Mouse (Mus musculus) hindbrain, embryonic 14.5 days (tissue): ENCODE results near the gene Mfng. TPM values are rescaled to one million over a fixed set of nuclear protein-coding genes. Genes with fewer than 3 reads are reported as not detected.

ENCODE experiments used
- ATAC-seq: fragments of 200-750 bp; cut with Nextera tagmentation; 2 replicates; pipeline ENCODE4 v1.8.0; 2017; ENCODE audit warnings: moderate number of reproducible peaks, mild to moderate bottlenecking, moderate TSS enrichment, moderate library complexity; ENCODE audit not compliant: low FRiP score
- DNase-seq: peaks from one replicate; pipeline ENCODE4 v3.0.0-alpha.2; 2015; ENCODE audit warnings: low spot score
- H3K27ac ChIP-seq: fragments of 300-500 bp; sonication (generic); 2 replicates; pipeline ENCODE4 v1.5.1; 2014; ENCODE audit warnings: mild to moderate bottlenecking, moderate library complexity
- H3K27me3 ChIP-seq: fragments of 300-500 bp; sonication (generic); 2 replicates; pipeline ENCODE4 v1.6.1; 2014; ENCODE audit warnings: mild to moderate bottlenecking, low read length, mixed read lengths; ENCODE audit not compliant: control insufficient read depth, insufficient read depth
- H3K36me3 ChIP-seq: fragments of 300-500 bp; sonication (generic); replicated peaks from 2 replicates; pipeline ENCODE4 v1.6.1; 2014; ENCODE audit not compliant: control insufficient read depth, insufficient read depth
- H3K4me1 ChIP-seq: fragments of 300-500 bp; sonication (generic); replicated peaks from 2 replicates; pipeline ENCODE4 v1.6.1; 2014; ENCODE audit warnings: antibody characterized with exemption, low read length, mixed read lengths; ENCODE audit not compliant: control insufficient read depth, insufficient read depth
- H3K4me2 ChIP-seq: fragments of 300-500 bp; sonication (generic); replicated peaks from 2 replicates; pipeline ENCODE4 v1.6.1; 2014; ENCODE audit warnings: mild to moderate bottlenecking, moderate library complexity
- H3K4me3 ChIP-seq: fragments of 300-500 bp; sonication (generic); replicated peaks from 2 replicates; pipeline ENCODE4 v1.5.1; 2014; ENCODE audit warnings: mild to moderate bottlenecking, low read length
- H3K9ac ChIP-seq: fragments of 300-500 bp; sonication (generic); 2 replicates; pipeline ENCODE4 v1.6.1; 2014
- H3K9me3 ChIP-seq: fragments of 300-500 bp; sonication (generic); 2 replicates; pipeline ENCODE4 v1.6.1; 2016; ENCODE audit warnings: low read length; ENCODE audit not compliant: control insufficient read depth
- WGBS: fragments of 180-500 bp; shearing (Covaris S2); extraction: QIAGEN DNeasy Blood & Tissue Kit; methylation state at CpG from one replicate; pipeline ENCODE4 v1.1.7; 2014; 5-methylcytosine and 5-hydroxymethylcytosine counted together
- polyA plus RNA-seq: library from polyadenylated mRNA; unstranded; fragments of >200 nt; fragmentation: Nextera tagmentation; extraction: Ambion mirVana; gene quantifications from 2 replicates; pipeline ENCODE4 v1.2.1, GENCODE M21; 2014

Gene Mfng
- polyA plus RNA-seq, 1 experiment from 2014 or later: 12.5 TPM

GRCm38 (mm10) chr15:78754144-78754543 lies 19.1 kb downstream of the Mfng start:
- H3K9me3 ChIP-seq: no peaks in the 10 kb centered on the region
- H3K36me3 ChIP-seq: no peaks in the 10 kb centered on the region
- no peak overlapping the region for H3K4me3 ChIP-seq
- H3K27me3 ChIP-seq: no peaks in the 10 kb centered on the region
- no peak for DNase-seq
- H3K9ac ChIP-seq: no peak overlapping the region
- no peak for ATAC-seq
- no peak overlapping the region for H3K4me2 ChIP-seq
- H3K27ac ChIP-seq: no peak overlapping the region
- WGBS: 79% methylated on average over 5 of the region's 5 CpGs
- H3K4me1 ChIP-seq: peaks cover 10% of the 10 kb centered on the region; the same call in 1 of the 2 replicates

- H3K4me2 ChIP-seq: no peak overlapping the region
- no peak overlapping the region for H3K9ac ChIP-seq
- no peak overlapping the region for H3K4me3 ChIP-seq
- no peaks in the 10 kb centered on the region for H3K9me3 ChIP-seq
- no peaks in the 10 kb centered on the region for H3K36me3 ChIP-seq
- peaks cover 10% of the 10 kb centered on the region; the same call in 1 of the 2 replicates for H3K4me1 ChIP-seq
- DNase-seq (no peak), ATAC-seq (no peak)
- H3K27ac ChIP-seq: no peak overlapping the region
- H3K27me3 ChIP-seq: no peaks in the 10 kb centered on the region
These were observed 20.3 kb downstream of the Mfng start for GRCm38 (mm10) chr15:78752991-78753390.

GRCm38 (mm10) chr15:78750608-78751350 lies 22.5 kb downstream of the Mfng start:
- H3K4me3 ChIP-seq: no peak overlapping the region
- H3K4me2 ChIP-seq: no peak overlapping the region
- no peaks in the 10 kb centered on the region for H3K9me3 ChIP-seq
- H3K27me3 ChIP-seq: no peaks in the 10 kb centered on the region
- no peak overlapping the region for H3K9ac ChIP-seq
- peak overlapping the region; percentile 7; the same call in 1 of the 2 replicates for H3K27ac ChIP-seq
- 33% methylated on average over 6 of the region's 6 CpGs for WGBS
- peak; percentile 43; the same call in 1 of the 2 replicates for ATAC-seq
- DNase-seq: no peak
- no peaks in the 10 kb centered on the region for H3K36me3 ChIP-seq
- H3K4me1 ChIP-seq: peaks cover 10% of the 10 kb centered on the region; the same call in 1 of the 2 replicates

- 66% methylated on average over 5 of the region's 5 CpGs for WGBS
- no peak for ATAC-seq
- peaks cover 10% of the 10 kb centered on the region; the same call in 1 of the 2 replicates for H3K4me1 ChIP-seq
These were observed 23.4 kb downstream of the Mfng start for GRCm38 (mm10) chr15:78749855-78750254.

GRCm38 (mm10) chr15:78744206-78744605 lies 29.1 kb downstream of the Mfng start:
- 4% methylated on average over 5 of the region's 5 CpGs for WGBS
- Histone ChIP-seq H3K4me3 (no peak overlapping the region), H3K4me1 (no peaks in the 10 kb centered on the region), H3K27ac (no peak overlapping the region), H3K9me3 (no peaks in the 10 kb centered on the region), H3K27me3 (no peaks in the 10 kb centered on the region), H3K9ac (no peak overlapping the region), H3K36me3 (no peaks in the 10 kb centered on the region), H3K4me2 (no peak overlapping the region)
- ATAC-seq: peak; percentile 57; the same call in 1 of the 2 replicates
- DNase-seq: peak; percentile 93

More at GRCm38 (mm10) chr15:78749855-78750254, 23.4 kb downstream of the Mfng start:
- Histone ChIP-seq H3K4me2 (no peak overlapping the region), H3K9me3 (no peaks in the 10 kb centered on the region), H3K9ac (no peak overlapping the region), H3K36me3 (no peaks in the 10 kb centered on the region), H3K27ac (no peak overlapping the region), H3K27me3 (no peaks in the 10 kb centered on the region), H3K4me3 (no peak overlapping the region)
- DNase-seq: no peak

GRCm38 (mm10) chr15:78742831-78743230 lies 30.4 kb downstream of the Mfng start:
- H3K36me3 ChIP-seq: no peaks in the 10 kb centered on the region
- DNase-seq (no peak), ATAC-seq (no peak)
- no peak overlapping the region for H3K4me2 ChIP-seq
- H3K9ac ChIP-seq: no peak overlapping the region
- H3K4me3 ChIP-seq: no peak overlapping the region
- no peaks in the 10 kb centered on the region for H3K4me1 ChIP-seq
- no peaks in the 10 kb centered on the region for H3K27me3 ChIP-seq
- no peaks in the 10 kb centered on the region for H3K9me3 ChIP-seq
- 68% methylated on average over 10 of the region's 10 CpGs for WGBS
- H3K27ac ChIP-seq: no peak overlapping the region

GRCm38 (mm10) chr15:78740662-78741061 lies 32.6 kb downstream of the Mfng start:
- no peaks in the 10 kb centered on the region for H3K9me3 ChIP-seq
- DNase-seq (no peak), ATAC-seq (no peak)
- no peak overlapping the region for H3K4me2 ChIP-seq
- peaks cover 21% of the 10 kb centered on the region for H3K4me1 ChIP-seq
- no peaks in the 10 kb centered on the region for H3K27me3 ChIP-seq
- no peak overlapping the region for H3K9ac ChIP-seq
- no peaks in the 10 kb centered on the region for H3K36me3 ChIP-seq
- no peak overlapping the region for H3K27ac ChIP-seq
- 72% methylated on average over 12 of the region's 12 CpGs for WGBS
- H3K4me3 ChIP-seq: no peak overlapping the region

- Histone ChIP-seq H3K4me3 (no peak overlapping the region), H3K4me1 (peaks cover 31% of the 10 kb centered on the region), H3K36me3 (no peaks in the 10 kb centered on the region), H3K27ac (peak overlapping the region; percentile 92), H3K4me2 (no peak overlapping the region), H3K27me3 (no peaks in the 10 kb centered on the region), H3K9ac (no peak overlapping the region), H3K9me3 (no peaks in the 10 kb centered on the region)
- 47% methylated on average over 6 of the region's 6 CpGs for WGBS
- DNase-seq (no peak), ATAC-seq (no peak)
These were observed 36.1 kb downstream of the Mfng start for GRCm38 (mm10) chr15:78737146-78737545.

GRCm38 (mm10) chr15:78736681-78737100 lies 36.6 kb downstream of the Mfng start:
- DNase-seq (peak; percentile 48), ATAC-seq (peak; percentile 49; the same call in 1 of the 2 replicates)
- H3K9ac ChIP-seq: no peak overlapping the region

More at GRCm38 (mm10) chr15:78736681-78737100, 36.6 kb downstream of the Mfng start:
- Histone ChIP-seq H3K4me2 (no peak overlapping the region), H3K4me3 (no peak overlapping the region), H3K9me3 (no peaks in the 10 kb centered on the region), H3K36me3 (no peaks in the 10 kb centered on the region), H3K27ac (peak overlapping the region; percentile 92), H3K27me3 (no peaks in the 10 kb centered on the region), H3K4me1 (peaks cover 31% of the 10 kb centered on the region)
- 10% methylated on average over 7 of the region's 7 CpGs for WGBS
